Mouse (Mus musculus): ENCODE data around the gene Hscb.
A peak's percentile ranks its signal among the peaks of the same experiment; 100 is the strongest.

DNA sequence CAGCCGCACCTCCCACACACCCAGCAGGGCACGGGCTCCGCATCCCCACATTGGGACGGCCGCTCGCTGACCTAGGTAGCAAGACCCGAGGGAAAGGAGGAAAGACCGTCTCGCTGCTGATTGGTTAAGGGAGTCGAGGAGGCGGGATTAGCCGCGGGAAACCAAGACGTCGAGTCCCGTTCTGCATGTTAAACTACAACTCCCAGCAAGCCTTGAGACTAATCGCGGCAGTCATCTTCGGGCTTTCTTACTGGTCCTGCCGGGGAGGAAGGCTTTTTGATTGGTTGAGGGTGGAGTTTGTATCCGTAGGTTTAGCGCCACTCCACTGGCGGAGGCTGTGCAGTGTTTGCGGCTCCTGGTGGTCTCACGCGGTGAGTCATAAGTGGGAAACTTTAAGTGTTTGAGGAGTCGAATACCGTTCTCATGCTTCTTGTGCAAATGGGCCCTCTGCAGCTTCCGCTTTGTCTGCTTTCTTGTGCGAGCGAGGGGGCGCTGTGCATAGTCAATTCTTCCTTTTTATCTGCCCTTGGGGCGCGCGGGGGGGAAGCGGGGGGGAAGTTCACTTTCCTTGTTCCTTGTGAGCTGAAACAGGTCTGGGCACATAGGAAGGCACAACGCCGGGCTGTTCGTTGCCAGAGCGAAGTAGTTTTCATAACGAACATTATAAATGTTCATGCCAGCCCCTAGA, at the start of gene Hscb, which contains the start of gene Chek2:
- TF ChIP-seq POLR2A (IDR thresholded peaks at IDR 0.05; ENCODE audit: insufficient read length, low read depth) (peak; percentile 80), TCF3 (IDR thresholded peaks at IDR 0.05; ENCODE audit: insufficient read length, low read depth) (no peak), MYOD1 (IDR thresholded peaks at IDR 0.05; ENCODE audit: control insufficient read depth in 1 of 3, insufficient read length in 2 of 3, low read depth in 2 of 3) (no peak), USF1 (IDR thresholded peaks at IDR 0.05; ENCODE audit: low read depth) (no peak)

Data from myocyte (in vitro differentiated cells).